Mouse (Mus musculus): Measurements from ENCODE around the gene Vav1.

The Vav1 gene

DNA sequence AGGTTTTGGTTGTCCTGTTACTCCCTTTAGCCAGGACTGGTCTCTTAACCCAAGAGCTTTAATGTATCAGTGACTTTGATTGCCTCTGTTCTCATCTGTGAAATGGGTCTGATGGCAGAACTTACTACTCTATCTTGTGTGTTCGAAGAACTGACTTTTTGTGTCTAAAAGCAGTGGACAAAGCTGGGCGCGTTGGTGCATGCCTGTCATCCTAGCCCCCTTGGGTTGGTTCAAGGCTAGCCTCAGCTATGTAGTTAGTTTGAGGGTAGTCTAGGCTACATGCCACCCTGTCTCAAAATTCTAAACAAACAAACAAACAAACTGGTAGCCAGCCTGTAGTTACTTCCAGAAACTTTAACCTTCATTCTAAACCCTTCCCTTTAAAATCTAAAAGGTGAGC is 27.5 kb upstream of the Vav1 start:
- CTCF ChIA-PET: no interaction called here

DNA sequence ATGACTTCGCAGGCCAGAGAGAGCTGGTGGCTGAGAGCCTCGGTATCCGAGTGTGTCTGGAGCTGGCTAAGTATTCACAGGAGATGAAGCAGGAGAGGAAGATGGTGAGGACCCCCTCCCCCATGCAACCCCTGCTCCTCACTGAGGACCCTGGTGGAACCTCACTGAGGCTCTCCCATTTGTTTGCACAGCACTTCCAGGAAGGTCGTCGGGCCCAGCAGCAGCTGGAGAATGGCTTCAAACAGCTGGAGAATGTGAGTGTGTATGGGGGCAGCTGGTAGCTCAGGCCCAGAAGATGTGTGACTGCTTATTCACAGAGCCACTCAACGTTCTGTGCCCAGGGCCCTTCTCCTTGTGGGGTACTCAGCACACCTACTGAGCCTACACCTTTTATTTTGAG is 25.6 kb upstream of the Vav1 start:
- CTCF ChIA-PET: interaction anchor here (0.7 kb wide), 1 partner anchor 58 kb away, joined by 3 read pairs; no protein-coding TSS in a partner anchor

GRCm38 (mm10) chr17:57255354-57255753 is 23.5 kb upstream of the Vav1 start:
- CTCF ChIA-PET: no interaction called here

DNA sequence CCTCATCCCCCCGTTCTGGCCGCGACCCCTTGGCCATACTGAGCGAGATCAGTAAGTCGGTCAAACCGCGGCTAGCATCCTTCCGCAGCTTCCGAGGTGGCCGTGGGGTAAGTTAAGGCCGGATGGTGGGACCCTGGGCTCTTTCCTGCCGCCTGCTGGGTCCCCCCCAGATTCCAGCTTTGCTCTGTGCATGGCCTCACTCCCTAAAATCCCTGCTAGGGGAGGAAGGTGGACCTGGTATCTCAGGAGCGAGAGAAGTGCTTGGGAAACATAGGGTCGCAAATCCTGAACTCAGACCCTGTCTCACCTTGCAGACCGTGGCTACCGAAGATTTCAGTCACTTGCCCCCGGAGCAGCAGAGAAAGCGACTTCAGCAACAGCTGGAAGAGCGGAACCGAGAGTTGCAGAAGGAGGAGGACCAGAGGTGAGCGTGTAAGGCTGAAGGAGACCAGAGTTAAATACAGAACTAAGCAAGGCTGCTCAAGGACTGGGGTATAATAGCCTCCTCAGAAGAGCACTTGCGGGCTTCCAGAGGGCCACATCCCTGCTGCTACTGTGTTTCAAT is 21.9 kb upstream of the Vav1 start:
- CTCF ChIA-PET: no interaction called here

GRCm38 (mm10) chr17:57258191-57258590 is 20.7 kb upstream of the Vav1 start:
- CTCF ChIA-PET: interaction anchor here (1.1 kb wide), 1 partner anchor 14 kb away, joined by 3 read pairs; no protein-coding TSS in a partner anchor

DNA sequence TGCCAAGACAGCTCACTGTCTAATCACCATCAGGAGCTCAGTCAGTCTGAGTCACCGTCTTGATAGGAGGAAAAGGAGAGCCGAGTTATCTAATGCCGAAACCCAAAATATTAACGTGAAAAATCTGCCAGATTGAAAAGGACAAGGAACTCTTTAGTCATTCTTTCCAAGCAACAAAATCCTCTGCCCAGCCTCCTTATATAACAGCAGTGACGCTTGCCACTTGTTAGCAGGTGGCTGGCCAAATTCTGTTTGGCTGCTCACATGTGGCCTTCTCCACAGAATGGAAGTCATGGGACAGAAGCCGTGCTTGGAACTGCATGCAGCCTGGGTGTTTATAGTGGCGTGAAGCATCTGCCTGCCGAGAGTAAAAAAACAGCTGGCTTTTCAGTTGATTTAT is 19.2 kb upstream of the Vav1 start:
- CTCF ChIA-PET: no interaction called here

DNA sequence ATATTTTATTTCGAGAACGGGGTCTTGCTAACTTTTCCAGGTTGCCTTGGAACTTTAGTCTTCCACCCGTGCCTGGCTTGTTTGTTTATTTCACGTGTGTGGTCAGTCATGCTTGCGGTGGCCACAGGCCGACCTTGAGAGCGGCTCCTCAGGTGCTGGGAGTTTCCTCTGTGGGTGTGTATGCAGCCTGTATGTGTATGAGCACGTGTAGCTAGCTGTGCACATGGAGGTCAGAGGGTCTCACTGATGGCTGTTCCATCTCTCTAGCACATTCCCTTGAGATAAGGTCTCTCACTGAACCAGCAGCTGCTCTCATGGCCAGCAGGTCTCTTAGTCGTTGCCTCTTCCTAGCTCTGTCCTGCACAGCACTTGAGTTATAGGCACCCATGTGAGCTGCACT is 18.5 kb upstream of the Vav1 start:
- CTCF ChIA-PET: no interaction called here

DNA sequence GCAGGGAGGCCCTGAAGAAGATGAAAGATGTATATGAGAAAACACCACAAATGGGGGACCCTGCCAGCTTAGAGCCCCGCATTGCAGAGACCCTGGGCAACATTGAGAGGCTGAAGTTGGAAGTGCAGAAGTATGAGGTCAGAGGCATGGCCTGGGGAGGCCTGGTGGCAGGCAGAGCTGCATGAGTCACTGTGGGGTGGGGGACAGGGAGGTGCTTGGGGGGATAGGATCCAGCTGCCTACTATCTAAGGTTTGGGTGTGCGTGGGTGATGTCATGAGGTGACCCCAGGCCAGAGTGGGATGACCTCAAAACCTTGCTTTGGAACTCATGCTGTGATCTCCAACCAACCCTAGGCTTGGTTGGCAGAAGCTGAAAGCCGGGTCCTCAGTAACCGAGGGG is 17.6 kb upstream of the Vav1 start:
- CTCF ChIA-PET: no interaction called here

DNA sequence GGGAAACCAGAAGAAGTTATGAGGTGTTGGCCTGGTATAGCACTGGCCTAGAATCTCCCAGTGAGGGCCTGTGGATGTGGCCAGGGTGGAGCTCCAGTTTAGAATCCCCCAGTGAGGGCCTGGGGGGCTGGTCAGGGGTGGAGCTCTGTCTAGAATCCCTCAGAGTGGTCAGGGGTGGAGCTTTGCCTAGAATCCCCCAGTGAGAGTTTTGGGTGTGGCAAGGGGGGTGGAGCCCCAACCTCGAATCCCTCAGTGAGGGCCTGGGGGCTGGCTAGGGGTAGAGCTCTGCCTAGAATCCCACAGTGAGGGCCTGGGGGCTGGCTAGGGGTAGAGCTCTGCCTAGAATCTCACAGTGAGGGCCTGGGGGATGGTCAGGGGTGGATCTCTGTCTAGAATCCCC is 17.1 kb upstream of the Vav1 start:
- CTCF ChIA-PET: no interaction called here

- CTCF ChIA-PET: no interaction called here
Measured at GRCm38 (mm10) chr17:57262901-57263550, 15.9 kb upstream of the Vav1 start.

DNA sequence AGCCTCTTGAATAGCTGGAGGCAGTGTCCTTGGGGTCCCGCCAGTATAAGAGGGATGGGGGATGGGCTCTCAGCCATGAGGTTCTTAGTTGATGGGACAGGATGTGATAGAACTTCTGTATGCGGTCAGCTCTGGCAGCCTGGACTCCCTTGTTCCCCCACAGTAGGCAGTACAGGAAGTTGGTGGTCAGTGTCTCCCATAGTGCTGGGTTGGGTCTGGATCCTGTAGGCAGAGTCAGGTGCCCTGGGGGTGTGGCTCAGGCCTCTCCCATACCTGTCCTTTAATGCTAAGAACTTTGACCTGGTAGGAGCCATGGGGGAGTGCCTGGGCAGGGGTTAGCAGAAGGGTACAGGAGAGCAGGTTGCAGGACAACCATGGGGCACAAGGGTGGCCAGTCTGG is 14.7 kb upstream of the Vav1 start:
- CTCF ChIA-PET: interaction anchor here (0.6 kb wide), 1 partner anchor 147 kb away, joined by 6 read pairs; no protein-coding TSS in a partner anchor

GRCm38 (mm10) chr17:57264972-57265945 is 13.6 kb upstream of the Vav1 start:
- CTCF ChIA-PET: no interaction called here

- CTCF ChIA-PET: no interaction called here
Measured at GRCm38 (mm10) chr17:57267556-57268126, 11.3 kb upstream of the Vav1 start.

- CTCF ChIA-PET: no interaction called here
Measured at GRCm38 (mm10) chr17:57271301-57271700, 7.6 kb upstream of the Vav1 start.

DNA sequence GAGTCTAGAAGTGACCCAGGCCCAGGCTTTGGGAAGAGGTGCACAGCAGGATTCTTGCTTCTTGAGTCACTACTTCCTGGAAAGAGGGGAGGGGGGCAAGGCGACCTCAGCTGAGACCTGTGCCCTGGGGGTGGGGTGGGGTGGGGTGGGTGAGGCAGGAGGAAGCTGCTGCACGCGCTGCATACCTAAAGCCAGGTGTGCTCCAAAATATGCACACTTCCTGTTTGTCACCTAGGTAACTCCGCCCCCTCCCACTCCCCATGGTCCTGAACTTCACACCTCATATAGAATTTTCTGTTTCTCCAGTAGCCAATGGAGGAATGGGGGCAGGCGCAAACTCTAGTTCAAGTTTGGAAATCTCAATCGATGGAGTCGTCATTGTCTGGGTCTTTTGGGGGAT is 5.1 kb upstream of the Vav1 start:
- CTCF ChIA-PET: interaction anchor here (0.6 to 0.7 kb wide), 2 partner anchors 31 to 601 kb away, joined by 3 read pairs; no protein-coding TSS in a partner anchor

- CTCF ChIA-PET: interaction anchor here (0.5 to 0.7 kb wide), 4 partner anchors 24 to 606 kb away, joined by 3 to 6 read pairs (median 4); no protein-coding TSS in a partner anchor
Measured at GRCm38 (mm10) chr17:57274686-57275085, 4.2 kb upstream of the Vav1 start.

DNA sequence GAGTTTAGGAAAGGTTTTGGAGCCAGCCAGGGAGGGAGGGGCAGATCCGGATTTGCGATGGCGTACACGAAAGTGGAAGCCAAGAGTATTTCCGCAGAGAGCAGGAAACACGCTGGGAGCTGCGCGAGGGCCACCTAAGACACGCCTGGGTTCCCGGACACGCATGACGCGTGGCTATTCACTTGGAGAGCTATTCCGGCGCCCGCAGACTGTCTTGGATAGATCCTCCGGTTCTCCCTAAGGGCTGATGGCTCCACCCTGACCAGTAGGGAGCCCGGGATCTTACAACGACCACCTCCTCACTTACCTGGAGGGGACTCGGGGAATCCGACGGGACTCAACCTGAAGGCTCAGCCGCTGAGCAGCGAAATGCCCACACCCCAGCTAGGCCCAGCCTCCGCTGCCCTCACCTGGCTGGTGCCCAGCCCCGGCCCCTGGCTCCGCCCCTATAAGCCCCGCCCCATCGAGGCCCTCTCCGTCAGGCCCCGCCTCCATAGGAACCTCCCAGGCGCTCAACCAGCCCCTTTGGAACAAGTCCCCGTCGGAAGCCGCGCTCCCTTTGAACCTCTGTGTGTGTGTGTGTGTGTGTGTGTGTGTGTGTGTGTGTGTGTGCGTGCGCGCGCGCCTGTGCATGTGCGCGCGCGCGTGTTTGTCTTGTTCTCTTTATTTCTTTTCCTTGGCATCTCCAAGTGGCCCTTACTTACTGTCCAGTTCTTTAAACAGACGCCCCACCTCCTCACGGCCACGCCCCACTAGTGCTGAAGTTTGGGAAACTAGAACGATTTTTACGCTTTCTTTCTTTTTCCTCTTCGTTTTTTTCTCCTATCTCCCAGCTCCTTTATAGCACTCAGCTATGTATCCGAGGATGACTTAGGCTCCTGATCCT is 3.5 kb upstream of the Vav1 start:
- CTCF ChIA-PET: interaction anchor here (0.7 to 1.3 kb wide), 2 partner anchors 25 to 27 kb away, joined by 3 read pairs; partner anchors contain the start of gene Gpr108

GRCm38 (mm10) chr17:57275997-57276351 is 2.9 kb upstream of the Vav1 start:
- CTCF ChIA-PET: interaction anchor here (0.5 to 1.3 kb wide), 2 partner anchors 19 to 28 kb away, joined by 3 to 6 read pairs; partner anchors contain the start of gene Gpr108

GRCm38 (mm10) chr17:57276634-57277121 is 2.2 kb upstream of the Vav1 start:
- CTCF ChIA-PET: interaction anchor here (0.6 to 1.3 kb wide), 3 partner anchors 10 to 28 kb away, joined by 3 to 12 read pairs (median 3); partner anchors contain the start of gene Gpr108

GRCm38 (mm10) chr17:57277598-57278261 is 1.2 kb upstream of the Vav1 start:
- CTCF ChIA-PET: interaction anchor here (0.7 to 0.9 kb wide), 3 partner anchors 30 to 688 kb away, joined by 3 to 11 read pairs (median 6); partner anchors contain the start of gene Gpr108

Data from spleen, embryonic (tissue).